Comparison of ENCODE assay signal across 8 mouse cellular contexts in the genomic region with DNA sequence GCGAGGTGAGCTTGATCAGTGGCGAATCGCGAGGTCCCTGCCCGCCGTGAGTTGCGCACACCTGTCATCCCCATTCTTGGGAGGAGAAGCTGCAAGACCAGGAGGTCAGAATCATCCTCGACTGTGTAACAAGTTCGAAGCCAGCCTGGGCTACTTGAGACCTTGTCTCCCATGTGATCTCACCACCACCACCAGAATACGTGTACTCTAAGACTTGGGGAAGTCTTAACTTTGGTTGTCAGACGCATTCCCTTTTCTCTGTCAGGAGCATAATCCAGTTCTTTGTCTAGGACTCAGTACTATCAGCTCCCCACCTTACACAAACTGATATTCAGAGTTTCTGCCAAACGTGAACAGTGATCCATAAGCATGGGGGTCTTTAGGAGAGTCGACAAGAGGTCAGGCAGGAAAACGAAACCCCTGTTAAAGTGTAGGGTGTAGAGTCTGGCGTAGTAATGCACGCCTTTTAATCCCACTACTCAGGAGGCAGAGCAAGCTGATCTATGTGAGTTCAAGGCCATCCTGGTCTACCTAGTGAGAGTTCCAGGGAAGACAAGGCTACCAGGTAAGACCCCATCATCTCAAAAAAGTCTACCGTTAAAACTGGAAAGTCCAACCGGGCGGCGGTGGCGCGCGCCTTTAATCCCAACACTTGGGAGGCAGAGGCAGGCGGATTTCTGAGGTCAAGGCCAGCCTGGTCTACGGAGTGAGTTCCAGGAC. TPM values are rescaled to one million over a fixed set of nuclear protein-coding genes. Genes with fewer than 3 reads are reported as not detected.
A peak's percentile ranks its signal among the peaks of the same experiment; 100 is the strongest.
DNase-seq lines count a peak whose midpoint lies in the region; ATAC-seq and TF ChIP-seq lines count a peak whose summit lies in the region.

No protein-coding gene starts in this region.

- no peak for DNase-seq in heart, embryonic 10.5 days (ENCODE audit: low spot score)
- DNase-seq in heart, postnatal 14 days: no peak
- no peak for DNase-seq in liver, embryonic 14.5 days (ENCODE audit: low read depth in 3 of 3, low spot score in 3 of 3)
- DNase-seq in layer of hippocampus, adult 11-12 months (ENCODE audit: low spot score): no peak
- no peak for DNase-seq in cerebellum, postnatal 14 days
- no peak for DNase-seq in cerebellum, postnatal 4 days (ENCODE audit: low spot score in 2 of 2)

- H3K4me1 ChIP-seq in heart, embryonic 10.5 days: peaks cover 39% of the 10 kb centered on the region
- H3K4me1 ChIP-seq in E14TG2a.4 (replicated peaks; ENCODE audit: low read depth, low read length): peaks cover 80% of the 10 kb centered on the region
- H3K4me1 ChIP-seq in forebrain, embryonic 15.5 days: peaks cover 50% of the 10 kb centered on the region
- peaks cover 27 to 36% of the 10 kb centered on the region in 2 experiments for H3K4me1 ChIP-seq in liver, embryonic 14.5 days (replicated peaks; ENCODE audit: control insufficient read depth in 2 of 2, insufficient read depth in 2 of 2, low read length in 1 of 2)

- no peak for ATAC-seq in forebrain, embryonic 15.5 days (replicated peaks)
- no peak for ATAC-seq in liver, embryonic 14.5 days (ENCODE audit: insufficient read depth)

- intact Hi-C loops in heart, postnatal 14 days (cut with DNase I): no loop called here

- H3K9me3 ChIP-seq in heart, embryonic 10.5 days: no peaks in the 10 kb centered on the region
- H3K9me3 ChIP-seq in E14TG2a.4 (ENCODE audit: low read length): no peaks in the 10 kb centered on the region
- H3K9me3 ChIP-seq in forebrain, embryonic 15.5 days: no peaks in the 10 kb centered on the region
- H3K9me3 ChIP-seq in liver, embryonic 14.5 days (ENCODE audit: control insufficient read depth, low read length): no peaks in the 10 kb centered on the region

- no peak for TF ChIP-seq CTCF in E14TG2a.4 (conservative IDR thresholded peaks at IDR 0.05; ENCODE audit: low read length)
- 0 out of 2 replicates have a peak, but pooled peaks have one; percentile 15 for TF ChIP-seq CTCF in liver, embryonic 14.5 days (IDR thresholded peaks at IDR 0.05; ENCODE audit: low read depth)

- peak overlapping the region; percentile 98 for H3K4me2 ChIP-seq in forebrain, embryonic 15.5 days (replicated peaks)
- peak overlapping the region; percentile 92 for H3K4me2 ChIP-seq in liver, embryonic 14.5 days (ENCODE audit: low read depth)

- H3K36me3 ChIP-seq in heart, embryonic 10.5 days: peaks cover 24% of the 10 kb centered on the region
- H3K36me3 ChIP-seq in E14TG2a.4 (ENCODE audit: insufficient read depth, low read length): peaks cover 29% of the 10 kb centered on the region
- H3K36me3 ChIP-seq in forebrain, embryonic 15.5 days: peaks cover 21% of the 10 kb centered on the region
- peaks cover 18% of the 10 kb centered on the region for H3K36me3 ChIP-seq in liver, embryonic 14.5 days (replicated peaks; ENCODE audit: control insufficient read depth, insufficient read depth, low read depth)

- no peaks in the 10 kb centered on the region for H3K27me3 ChIP-seq in heart, embryonic 10.5 days (ENCODE audit: insufficient read depth, poor library complexity, severe bottlenecking)
- no peaks in the 10 kb centered on the region for H3K27me3 ChIP-seq in E14TG2a.4 (ENCODE audit: insufficient read depth, low read length)
- no peaks in the 10 kb centered on the region for H3K27me3 ChIP-seq in forebrain, embryonic 15.5 days
- H3K27me3 ChIP-seq in liver, embryonic 14.5 days (ENCODE audit: control insufficient read depth, insufficient read depth, low read length): no peaks in the 10 kb centered on the region

- H3K9ac ChIP-seq in forebrain, embryonic 15.5 days (replicated peaks): peak overlapping the region; percentile 74
- H3K9ac ChIP-seq in liver, embryonic 14.5 days (replicated peaks): peak overlapping the region; percentile 77

- peak overlapping the region; percentile 98 for H3K27ac ChIP-seq in heart, embryonic 10.5 days
- H3K27ac ChIP-seq in forebrain, embryonic 15.5 days (replicated peaks): peak overlapping the region; percentile 92; the same call in 1 of the 2 replicates
- H3K27ac ChIP-seq in liver, embryonic 14.5 days: peak overlapping the region; percentile 29

- TF ChIP-seq EP300 in liver, embryonic 14.5 days (IDR thresholded peaks at IDR 0.05; ENCODE audit: low read depth): no peak

- 38% methylated on average over 25 of the region's 25 CpGs for WGBS in heart, embryonic 10.5 days
- 43% methylated on average over 25 of the region's 25 CpGs for WGBS in forebrain, embryonic 15.5 days
- 36% methylated on average over 25 of the region's 25 CpGs for WGBS in liver, embryonic 14.5 days (ENCODE audit: insufficient replicate concordance)

- peak overlapping the region; percentile 97 for H3K4me3 ChIP-seq in heart, embryonic 10.5 days
- H3K4me3 ChIP-seq in E14TG2a.4 (replicated peaks; ENCODE audit: low read length): peak overlapping the region; percentile 98
- H3K4me3 ChIP-seq in forebrain, embryonic 15.5 days: peak overlapping the region; percentile 87
- peak overlapping the region; percentile 72 to 92 for H3K4me3 ChIP-seq in liver, embryonic 14.5 days (ENCODE audit: insufficient read depth in 1 of 2, low read depth in 2 of 2, low read length in 2 of 2)

RNA-seq across cellular contexts. Expression of gene D11Wsu47e, which starts 0.7 kb away (rescaled TPM):
- 21.8 and 26.3 TPM in 2 replicates for polyA plus RNA-seq in heart, embryonic 10.5 days (2016; fragmentation: Nextera tagmentation; extraction: Ambion mirVana)
- 1 to 10 TPM; 6.5 to 7.1 TPM for total RNA-seq in heart, postnatal 14 days (2021)
- polyA plus RNA-seq in forebrain, embryonic 15.5 days (2015; fragmentation: Nextera tagmentation; extraction: Ambion mirVana): 25.2 and 27.6 TPM in 2 replicates
- 5.8 and 8.0 TPM in 2 replicates for polyA plus RNA-seq in liver, embryonic 14.5 days (2012; rRNA removed)
- polyA plus RNA-seq in liver, embryonic 14.5 days (2014; fragmentation: Nextera tagmentation; extraction: Ambion mirVana): 7.8 and 9.2 TPM in 2 replicates

RNA-seq across cellular contexts. Expression of gene Fam104a, which starts 0.9 kb away (rescaled TPM):
- polyA plus RNA-seq in heart, embryonic 10.5 days (2016; fragmentation: Nextera tagmentation; extraction: Ambion mirVana): 56.2 and 60.7 TPM in 2 replicates
- total RNA-seq in heart, postnatal 14 days (2021): 10 to 100 TPM; 15.3 to 16.0 TPM
- 47.1 and 47.2 TPM in 2 replicates for polyA plus RNA-seq in forebrain, embryonic 15.5 days (2015; fragmentation: Nextera tagmentation; extraction: Ambion mirVana)
- polyA plus RNA-seq in liver, embryonic 14.5 days (2012; rRNA removed): 20.6 and 25.0 TPM in 2 replicates
- 44.5 and 46.8 TPM in 2 replicates for polyA plus RNA-seq in liver, embryonic 14.5 days (2014; fragmentation: Nextera tagmentation; extraction: Ambion mirVana)

RNA-seq across cellular contexts. Expression of gene Cpsf4l, which starts 24.9 kb away (rescaled TPM):
- 0.15 and 0.34 TPM in 2 replicates for polyA plus RNA-seq in heart, embryonic 10.5 days (2016; fragmentation: Nextera tagmentation; extraction: Ambion mirVana)
- under 1 TPM in 1 of 2 experiments, not detected in 1; 0.20 TPM for total RNA-seq in heart, postnatal 14 days (2021)
- polyA plus RNA-seq in forebrain, embryonic 15.5 days (2015; fragmentation: Nextera tagmentation; extraction: Ambion mirVana): 0.18 and 0.38 TPM in 2 replicates
- polyA plus RNA-seq in liver, embryonic 14.5 days (2012; rRNA removed): 0.02 TPM in 1 of 2 replicates, not detected in the other
- 0.11 TPM in 1 of 2 replicates, not detected in the other for polyA plus RNA-seq in liver, embryonic 14.5 days (2014; fragmentation: Nextera tagmentation; extraction: Ambion mirVana)

RNA-seq across cellular contexts. Expression of gene Slc39a11, which starts 35.0 kb away (rescaled TPM):
- polyA plus RNA-seq in heart, embryonic 10.5 days (2016; fragmentation: Nextera tagmentation; extraction: Ambion mirVana): 23.0 and 26.6 TPM in 2 replicates
- 1 to 10 TPM; 2.9 to 3.7 TPM for total RNA-seq in heart, postnatal 14 days (2021)
- polyA plus RNA-seq in forebrain, embryonic 15.5 days (2015; fragmentation: Nextera tagmentation; extraction: Ambion mirVana): 39.6 and 42.2 TPM in 2 replicates
- 4.9 and 5.1 TPM in 2 replicates for polyA plus RNA-seq in liver, embryonic 14.5 days (2012; rRNA removed)
- polyA plus RNA-seq in liver, embryonic 14.5 days (2014; fragmentation: Nextera tagmentation; extraction: Ambion mirVana): 10.1 and 10.2 TPM in 2 replicates

RNA-seq across cellular contexts. Expression of gene Cog1, which starts 35.9 kb away (rescaled TPM):
- 23.2 and 23.3 TPM in 2 replicates for polyA plus RNA-seq in heart, embryonic 10.5 days (2016; fragmentation: Nextera tagmentation; extraction: Ambion mirVana)
- total RNA-seq in heart, postnatal 14 days (2021): 10 to 100 TPM; 16.1 to 18.5 TPM
- 36.9 and 37.6 TPM in 2 replicates for polyA plus RNA-seq in forebrain, embryonic 15.5 days (2015; fragmentation: Nextera tagmentation; extraction: Ambion mirVana)
- polyA plus RNA-seq in liver, embryonic 14.5 days (2012; rRNA removed): 12.0 and 12.9 TPM in 2 replicates
- 9.3 and 12.7 TPM in 2 replicates for polyA plus RNA-seq in liver, embryonic 14.5 days (2014; fragmentation: Nextera tagmentation; extraction: Ambion mirVana)

Comparison
In these comparisons a context has a peak if more than half of its experiments do, and no peak if none do; other contexts are left out.
1. H3K27ac ChIP-seq: peak in every context shown above with its lines; median percentile 98 in heart, embryonic 10.5 days; 92 in forebrain, embryonic 15.5 days; 29 in liver, embryonic 14.5 days.